Mouse (Mus musculus): ENCODE measurements around the gene Nxpe3. TPM values are rescaled to one million over a fixed set of nuclear protein-coding genes. Genes with fewer than 3 reads are reported as not detected.

Nxpe3 gene
- 0.53 and 0.75 TPM in 2 replicates for polyA plus RNA-seq (2012; rRNA removed)

DNA sequence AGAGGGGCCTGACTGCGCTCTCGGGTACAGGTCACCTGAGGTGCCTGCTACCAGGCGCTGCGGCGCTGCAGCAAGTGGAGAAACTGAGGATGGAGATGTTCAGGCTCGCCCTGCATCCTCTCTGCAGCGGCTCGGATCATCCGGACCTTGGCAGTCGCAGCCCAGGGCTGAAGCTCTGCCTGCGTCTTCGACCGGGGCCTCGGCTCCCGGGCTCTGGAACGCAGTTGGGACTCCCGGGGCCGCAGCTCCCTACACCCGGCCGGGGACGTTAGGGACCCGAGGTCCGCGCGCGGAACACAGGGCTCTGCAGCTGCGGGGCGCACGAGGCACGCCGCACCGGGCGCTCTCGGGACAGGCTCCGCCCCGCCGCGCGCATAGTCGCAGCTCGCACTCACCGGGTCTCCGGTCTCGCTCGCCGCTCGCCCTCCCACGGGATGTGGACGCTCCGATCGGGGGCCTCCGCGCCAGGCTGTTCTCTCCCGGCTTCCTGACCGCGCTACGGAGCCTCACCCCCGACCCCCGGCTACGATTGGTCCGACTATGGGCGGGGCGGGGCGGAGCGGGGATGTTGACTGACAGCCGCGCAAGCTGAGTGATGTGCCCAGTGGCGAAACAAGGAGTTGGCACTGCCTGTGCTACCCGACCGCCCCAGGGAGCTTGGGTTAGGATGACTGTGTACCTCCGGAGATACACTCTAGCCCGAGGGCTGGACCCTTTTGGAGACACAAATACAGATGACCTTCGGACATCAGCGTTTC is at the start of gene Nxpe3:
Gene Nxpe3, minus strand, starts transcription at position 393 of the 758 bp plus-strand sequence.

DNA sequence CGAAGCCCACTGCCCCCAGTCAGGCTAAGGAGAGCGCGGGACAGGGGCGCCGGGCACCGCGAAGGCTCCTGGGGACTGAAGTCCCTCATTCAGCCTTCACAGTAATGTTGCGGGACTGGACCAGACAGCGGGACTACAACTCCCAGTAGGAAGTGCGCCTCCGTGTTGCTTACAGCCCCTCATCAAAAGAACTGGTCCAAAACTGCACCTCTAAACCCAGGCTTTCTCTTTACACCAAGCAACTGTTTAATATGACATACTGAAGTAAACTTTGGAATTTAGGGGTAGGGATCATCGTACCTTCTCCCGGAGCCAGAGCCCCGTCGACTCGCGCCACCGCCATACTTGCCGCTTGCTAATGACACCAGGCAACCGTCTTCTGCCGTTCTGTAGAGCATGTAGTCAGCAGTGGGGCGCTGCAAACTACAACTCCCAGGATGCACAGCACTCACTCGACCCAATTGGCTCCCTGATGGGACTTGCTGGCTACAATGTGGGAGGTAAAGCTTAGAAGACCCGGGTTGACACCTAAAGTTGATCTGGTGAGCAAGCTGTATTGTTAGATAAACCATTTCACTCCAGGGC is 39.5 kb upstream of the Nxpe3 start, which contains the start of gene Cep97:
Gene Cep97, minus strand, starts transcription at position 403 of the 585 bp plus-strand sequence.

DNA sequence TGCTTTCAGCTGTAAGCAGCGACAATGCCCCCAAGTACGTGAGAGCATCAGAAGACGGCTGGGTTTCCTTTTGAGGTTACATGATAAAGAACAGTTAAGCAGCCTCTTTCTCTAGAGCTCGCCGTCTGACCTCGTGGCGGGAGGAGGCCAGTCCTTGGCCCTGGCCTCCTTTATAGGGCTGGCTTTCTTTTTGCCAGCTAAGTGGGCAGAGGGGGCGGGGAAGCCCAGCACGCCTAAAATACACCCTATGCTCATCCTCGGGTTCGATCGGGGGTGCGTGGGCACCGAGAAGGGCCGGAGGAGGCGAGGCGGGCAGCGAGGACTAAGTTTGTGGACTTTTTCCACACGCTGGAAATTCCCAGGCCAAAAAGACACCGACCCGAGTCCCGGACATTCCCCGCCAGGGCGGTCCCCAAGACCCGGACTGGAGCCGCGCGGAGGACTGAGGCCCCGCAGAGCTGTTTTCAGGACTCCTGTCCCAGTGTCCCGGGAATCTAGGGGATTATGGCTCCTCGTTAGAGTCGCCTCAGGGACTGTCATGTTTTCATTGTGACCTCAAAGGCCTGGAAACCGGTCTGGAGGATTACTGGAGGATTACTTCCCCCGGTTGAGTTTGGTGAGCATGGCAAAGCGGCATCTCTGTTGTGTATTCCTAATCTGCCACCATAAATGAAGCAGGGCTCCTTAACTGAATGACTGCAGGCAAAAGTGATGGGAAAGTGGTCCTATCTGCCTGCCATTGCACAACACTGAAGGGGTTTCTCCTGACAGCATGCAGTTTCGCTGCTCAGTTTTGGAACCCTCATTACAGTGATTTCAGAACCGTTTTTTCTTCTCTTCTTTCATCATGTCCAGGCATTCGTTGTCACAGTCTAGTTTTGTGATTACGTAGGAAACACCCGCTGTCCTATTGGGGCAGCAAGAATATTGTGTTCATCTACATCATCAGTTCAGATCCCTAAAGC is 56.3 kb downstream of the Nxpe3 start, which contains the start of gene Nfkbiz:
Gene Nfkbiz, minus strand, starts transcription at position 390 of the 965 bp plus-strand sequence.

Other genes with a start within 250 kb of the Nxpe3 start
- 8.4 and 14.3 TPM in 2 replicates for gene Nfkbiz, start 56.4 kb downstream of the Nxpe3 start, polyA plus RNA-seq (2012; rRNA removed)
- 0.64 and 0.74 TPM in 2 replicates for gene Cep97, start 39.6 kb upstream of the Nxpe3 start, polyA plus RNA-seq (2012; rRNA removed)
- gene Rpl24, start 71.0 kb upstream of the Nxpe3 start, polyA plus RNA-seq (2012; rRNA removed): 83.0 and 88.8 TPM in 2 replicates
- 5.3 and 6.1 TPM in 2 replicates for gene Zbtb11, start 78.6 kb upstream of the Nxpe3 start, polyA plus RNA-seq (2012; rRNA removed)
- 4.1 and 5.8 TPM in 2 replicates for gene Pcnp, start 134.5 kb upstream of the Nxpe3 start, polyA plus RNA-seq (2012; rRNA removed)
- 4.0 and 5.1 TPM in 2 replicates for gene Trmt10c, start 142.5 kb upstream of the Nxpe3 start, polyA plus RNA-seq (2012; rRNA removed)
- gene Senp7, start 153.1 kb upstream of the Nxpe3 start, polyA plus RNA-seq (2012; rRNA removed): 1.3 and 1.9 TPM in 2 replicates